Mouse (Mus musculus): Measurements from ENCODE around the gene Fam193b. TPM values are rescaled to one million over a fixed set of nuclear protein-coding genes. Genes with fewer than 3 reads are reported as not detected.
"Not testable (repeated sequence)": the region's sequence is repeated elsewhere in the genome, so short reads cannot be mapped to it uniquely, and the experiment has no call there.

Fam193b gene
- polyA plus RNA-seq (2012; rRNA removed), result 86.0 and 97.9 TPM in 2 replicates

DNA sequence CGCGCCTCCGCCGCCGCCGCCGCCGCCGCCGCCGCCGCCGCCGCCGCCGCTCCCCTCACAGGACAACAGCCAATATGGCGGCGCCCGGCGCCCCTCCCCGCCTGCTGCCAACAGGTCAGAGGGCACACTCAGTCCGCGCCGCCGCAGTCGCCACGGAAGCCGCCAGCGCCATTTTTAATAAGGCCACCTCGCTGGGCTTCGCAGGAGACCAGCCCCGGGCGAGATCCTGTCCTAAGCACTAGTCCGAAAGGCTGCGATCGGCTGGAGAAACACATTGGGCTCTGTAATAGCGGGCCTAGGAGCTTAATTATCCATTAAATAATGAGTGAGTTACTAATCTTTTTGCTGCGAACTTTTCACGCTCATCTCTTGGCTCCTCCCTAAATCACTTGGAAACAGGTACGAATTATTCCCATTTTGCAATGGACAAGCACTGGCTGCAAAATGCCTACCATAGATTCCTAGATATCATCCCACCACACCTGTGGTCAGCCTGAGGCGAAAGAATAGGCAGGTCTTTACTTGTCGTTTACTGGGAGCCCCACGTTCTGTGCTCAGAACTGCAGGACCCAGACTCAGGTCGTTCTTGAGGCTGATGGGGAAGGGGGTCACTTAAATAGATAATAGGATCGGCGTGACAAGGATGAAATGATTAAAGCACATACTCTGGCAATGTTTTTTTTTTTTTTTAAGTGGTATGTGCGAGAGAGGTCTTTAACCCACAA is at the start of gene Fam193b:
Fam193b (minus strand) TSS at position 94 of the 725 bp plus-strand sequence.
- DNase-seq (ENCODE audit: low spot score), result peak; percentile 92

DNA sequence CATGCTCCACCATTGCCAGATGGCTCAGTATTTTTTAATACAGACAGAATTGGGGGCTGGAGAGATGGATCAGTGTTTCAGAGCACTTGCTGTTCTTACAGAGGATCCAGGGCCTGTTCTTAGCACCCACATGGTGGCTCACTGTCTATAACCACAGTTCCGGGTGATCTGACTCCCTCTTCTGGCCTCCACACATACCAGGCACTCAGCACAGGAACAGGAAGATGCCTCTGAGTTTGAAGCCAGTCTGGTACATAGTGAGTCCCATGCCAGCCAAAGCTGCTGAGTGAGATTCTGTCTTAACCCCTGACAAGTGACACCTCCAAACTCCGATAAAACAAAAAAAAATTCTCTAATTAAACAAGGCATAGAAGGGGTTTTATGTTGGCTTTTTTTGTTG is 49.4 kb upstream of the Fam193b start:
- DNase-seq (ENCODE audit: low spot score), result no peak

DNA sequence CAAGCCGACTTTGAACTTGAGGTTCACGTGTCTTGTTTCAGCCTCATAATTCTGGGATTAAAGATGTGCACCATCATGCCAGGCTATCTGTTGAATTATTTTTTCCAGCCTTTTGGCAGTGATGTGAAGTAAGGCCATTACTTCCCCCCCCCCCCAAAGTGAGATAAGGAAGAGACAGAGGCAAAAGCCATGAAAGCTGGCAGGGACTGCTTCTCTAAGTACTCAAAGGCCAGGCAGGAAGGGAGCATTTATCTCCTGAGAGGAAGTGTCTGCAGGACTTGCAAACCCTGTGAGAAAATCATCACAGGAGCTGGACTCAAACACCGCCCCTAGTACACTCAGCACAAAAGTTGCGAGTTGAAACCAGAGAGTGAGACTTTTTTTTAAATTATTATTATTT is 48.4 kb upstream of the Fam193b start:
- no peak for DNase-seq (ENCODE audit: low spot score)

DNA sequence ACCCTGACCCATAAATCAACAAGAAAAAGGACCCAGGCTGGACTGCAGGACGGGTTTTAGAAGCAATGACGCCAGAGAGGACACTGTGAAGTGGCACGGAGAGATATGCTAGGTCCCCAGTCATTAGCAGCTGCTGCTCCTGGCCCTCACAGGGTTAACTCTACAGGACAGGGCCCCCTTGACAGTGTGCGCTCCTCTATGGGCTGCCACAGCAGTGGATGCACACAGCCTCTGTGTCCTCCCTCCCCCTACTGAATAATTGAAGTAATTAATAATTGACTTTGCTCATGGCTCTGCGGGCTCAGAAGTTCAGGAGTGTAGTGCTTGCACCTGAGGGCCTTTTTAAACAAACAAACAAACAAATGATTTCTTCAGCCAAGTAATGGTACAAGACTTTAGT is 42.6 kb upstream of the Fam193b start:
- no peak for DNase-seq (ENCODE audit: low spot score)

DNA sequence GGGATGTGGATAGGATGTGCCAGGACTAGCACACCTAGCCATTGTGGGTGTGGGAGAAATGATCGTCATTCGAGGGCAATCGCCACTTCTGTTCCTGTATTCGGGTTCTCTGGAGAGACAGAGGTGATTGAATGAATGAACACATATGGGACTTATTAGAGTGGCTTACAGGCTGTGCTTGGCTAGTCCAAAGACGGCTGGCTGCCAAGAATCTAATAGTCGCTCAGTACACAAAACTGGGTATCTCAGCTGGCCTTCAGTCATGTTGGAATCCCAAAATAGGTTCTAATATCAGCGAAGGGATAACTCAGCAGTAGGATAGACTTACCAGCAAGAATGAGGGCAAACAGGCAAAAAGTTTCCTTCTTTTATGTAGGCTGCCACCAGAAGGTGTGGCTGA is 41.1 kb upstream of the Fam193b start:
- DNase-seq (ENCODE audit: low spot score), result no peak

DNA sequence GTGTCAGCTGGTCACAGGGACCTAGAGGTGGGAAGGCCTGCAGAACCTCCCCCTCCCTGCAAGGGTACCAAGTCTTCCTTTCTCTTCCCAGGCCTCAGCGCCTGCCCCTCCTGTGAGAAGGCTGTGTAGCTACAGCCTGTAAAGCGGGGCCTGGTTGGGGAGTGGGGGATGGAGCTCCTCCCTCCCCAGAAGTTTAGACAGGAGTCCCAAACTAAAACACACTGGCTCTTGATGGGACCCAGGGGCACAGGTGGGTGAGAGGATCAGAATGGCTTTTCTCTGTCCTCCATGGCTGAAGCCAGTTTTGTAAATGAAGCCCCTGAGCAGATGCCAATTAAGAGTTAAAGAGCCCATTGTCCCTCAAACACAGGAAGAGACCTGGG is 36.7 kb upstream of the Fam193b start:
- DNase-seq (ENCODE audit: low spot score), result no peak

DNA sequence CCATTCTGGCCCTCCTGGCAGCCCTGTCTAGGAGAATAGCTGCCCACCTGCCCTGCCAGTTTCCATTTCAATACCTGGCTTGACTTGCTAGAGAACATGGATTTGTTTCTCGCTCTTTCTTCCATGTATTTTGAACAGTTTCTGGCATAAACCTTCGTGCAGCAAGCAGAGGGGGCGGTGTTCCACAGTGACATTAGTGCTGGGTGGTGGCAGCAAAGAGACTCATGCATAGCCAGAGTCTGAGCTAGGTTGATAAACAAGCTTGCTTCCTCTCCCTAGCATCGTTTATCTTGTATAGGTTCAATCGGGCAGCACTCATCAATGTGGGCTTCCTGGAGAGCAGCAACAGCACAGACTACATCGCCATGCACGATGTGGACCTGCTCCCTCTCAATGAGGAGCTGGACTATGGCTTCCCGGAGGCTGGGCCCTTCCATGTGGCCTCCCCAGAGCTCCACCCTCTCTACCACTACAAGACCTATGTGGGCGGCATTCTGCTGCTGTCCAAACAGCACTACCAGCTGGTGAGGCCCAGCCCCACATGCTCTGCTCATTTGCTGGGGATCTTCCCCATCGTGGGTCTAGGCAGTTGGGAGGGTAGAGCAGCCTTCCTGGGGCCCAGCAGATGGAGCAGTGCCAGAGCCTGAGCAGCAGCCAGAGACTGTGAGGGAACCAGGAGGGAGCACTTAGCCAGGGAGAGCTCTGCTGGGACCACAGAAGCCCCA is 36.1 kb upstream of the Fam193b start:
- DNase-seq (ENCODE audit: low spot score), result no peak

DNA sequence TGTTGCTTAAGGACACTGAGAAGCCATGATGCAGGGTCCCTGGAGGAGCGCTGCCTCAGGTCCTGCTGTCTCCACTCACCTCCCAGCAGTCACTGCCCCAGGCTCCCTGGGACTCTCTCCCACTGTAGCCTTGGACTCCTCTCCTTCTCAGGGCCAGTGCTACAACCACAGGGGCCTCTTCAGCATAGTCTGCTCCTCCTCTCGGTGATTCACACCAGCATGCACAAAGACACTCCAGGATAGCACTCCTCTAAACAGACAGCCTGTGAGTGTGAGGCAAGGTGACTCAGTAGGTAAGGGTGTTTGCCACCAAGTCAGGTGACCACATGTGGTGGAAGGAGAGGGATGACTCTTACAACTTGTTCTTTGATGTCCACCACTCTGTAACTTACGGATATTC is 33.7 kb upstream of the Fam193b start:
- no peak for DNase-seq (ENCODE audit: low spot score)

DNA sequence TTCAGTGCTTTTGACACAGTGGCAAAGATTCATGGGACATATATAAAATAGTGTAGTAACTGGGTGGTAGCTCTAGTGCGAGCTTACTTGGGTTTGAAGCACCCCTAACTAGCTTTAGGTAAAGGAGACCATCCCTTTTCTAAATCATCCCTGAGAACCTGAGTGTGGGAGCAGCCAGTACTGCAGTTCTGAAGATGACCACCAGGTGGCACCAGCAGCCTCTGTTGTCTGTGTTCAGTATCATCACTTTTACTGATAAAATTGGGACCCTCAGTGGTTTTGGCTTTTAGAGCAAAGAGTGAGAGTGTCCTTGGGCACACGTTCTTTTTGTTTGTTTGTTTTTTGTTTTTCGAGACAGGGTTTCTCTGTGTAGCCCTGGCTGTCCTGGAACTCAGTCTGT is 30.7 kb upstream of the Fam193b start:
- peak; percentile 60 for DNase-seq (ENCODE audit: low spot score)

DNA sequence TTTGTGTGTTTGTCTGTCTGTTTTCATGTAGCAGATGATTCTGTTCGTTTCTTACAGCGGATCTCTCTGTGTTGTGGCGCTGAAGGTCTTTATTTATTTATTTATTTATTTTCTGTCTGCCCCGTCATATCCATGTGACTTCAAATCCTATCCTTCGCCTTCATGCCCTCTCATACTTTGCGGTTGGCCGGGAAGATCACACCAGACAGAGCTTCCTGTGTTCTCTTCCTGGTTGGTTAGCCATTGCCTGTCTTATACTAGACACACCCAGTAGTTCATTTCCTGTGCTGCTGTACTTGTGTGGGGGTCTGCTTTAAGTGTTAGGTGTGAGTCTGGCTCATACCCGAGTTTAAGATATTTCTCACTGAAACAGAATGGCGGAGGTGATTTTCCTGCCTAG is 29.7 kb upstream of the Fam193b start:
- DNase-seq (ENCODE audit: low spot score), result no peak

DNA sequence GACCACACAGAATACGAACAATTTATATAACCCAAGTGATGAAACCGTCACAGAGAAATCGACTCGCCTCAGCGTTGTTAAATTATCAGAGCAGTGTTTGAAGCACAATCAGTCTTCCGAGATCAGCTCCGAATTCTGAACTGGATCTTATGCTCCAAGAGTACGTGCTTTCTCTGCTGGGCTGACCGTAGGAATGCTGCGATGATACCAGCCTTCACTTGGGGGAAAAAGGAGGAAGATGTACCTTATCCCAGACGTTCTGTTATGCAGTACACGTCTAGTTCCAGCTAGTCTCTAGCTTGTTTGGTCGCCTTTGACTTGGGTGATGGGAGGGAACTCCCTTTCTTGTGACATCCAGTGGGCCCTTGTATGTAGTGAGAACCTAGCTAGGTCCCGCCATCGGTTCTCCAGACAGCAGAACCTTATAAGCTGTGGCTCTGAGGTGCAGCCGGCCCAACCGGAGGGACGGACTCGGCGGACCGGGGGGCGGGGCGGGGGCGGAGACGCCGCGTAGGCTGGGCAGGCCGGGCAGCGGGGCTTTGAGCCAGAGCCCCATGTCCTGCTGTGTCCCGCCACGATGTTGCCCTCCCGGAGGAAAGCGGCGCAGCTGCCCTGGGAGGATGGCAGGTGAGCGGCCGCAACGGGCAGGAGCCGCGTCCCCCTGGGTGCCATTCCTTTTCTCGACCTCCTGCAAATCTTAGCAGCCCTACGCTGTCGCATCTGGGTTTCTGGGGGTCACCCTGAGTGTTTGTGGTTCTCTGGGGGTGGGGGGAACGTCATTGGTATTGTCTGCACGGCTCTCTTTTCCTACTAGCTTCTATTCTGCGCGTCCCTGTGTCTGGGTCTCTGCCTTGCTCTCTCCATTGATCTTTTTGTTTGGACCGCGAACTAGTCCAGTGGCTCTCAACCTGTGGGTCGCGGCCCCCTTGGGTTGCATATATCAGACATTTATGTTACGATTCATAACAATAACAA is 28.9 kb upstream of the Fam193b start, which contains the start of gene B4galt7:
B4galt7 (plus strand) TSS at position 331 of the 975 bp plus-strand sequence.
- peak; percentile 74 for DNase-seq (ENCODE audit: low spot score)

DNA sequence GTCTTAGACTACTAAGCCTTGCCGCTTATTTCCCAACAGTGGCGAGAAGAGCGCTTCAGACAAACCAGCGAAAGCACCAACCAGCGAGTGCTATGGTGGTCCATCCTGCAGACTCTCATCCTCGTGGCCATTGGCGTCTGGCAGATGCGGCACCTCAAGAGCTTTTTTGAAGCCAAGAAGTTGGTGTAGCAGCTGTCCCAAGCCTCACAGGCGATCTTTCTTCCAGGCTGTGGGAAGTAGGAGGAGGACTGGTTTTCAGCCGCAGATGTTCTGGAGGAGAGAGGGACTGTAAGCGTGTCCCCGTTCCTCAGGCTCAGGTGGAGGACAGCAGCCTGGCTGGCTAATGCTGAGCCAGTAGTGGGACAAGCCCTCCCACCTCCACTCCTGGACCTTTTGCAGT is 25.9 kb upstream of the Fam193b start:
- no peak for DNase-seq (ENCODE audit: low spot score)

DNA sequence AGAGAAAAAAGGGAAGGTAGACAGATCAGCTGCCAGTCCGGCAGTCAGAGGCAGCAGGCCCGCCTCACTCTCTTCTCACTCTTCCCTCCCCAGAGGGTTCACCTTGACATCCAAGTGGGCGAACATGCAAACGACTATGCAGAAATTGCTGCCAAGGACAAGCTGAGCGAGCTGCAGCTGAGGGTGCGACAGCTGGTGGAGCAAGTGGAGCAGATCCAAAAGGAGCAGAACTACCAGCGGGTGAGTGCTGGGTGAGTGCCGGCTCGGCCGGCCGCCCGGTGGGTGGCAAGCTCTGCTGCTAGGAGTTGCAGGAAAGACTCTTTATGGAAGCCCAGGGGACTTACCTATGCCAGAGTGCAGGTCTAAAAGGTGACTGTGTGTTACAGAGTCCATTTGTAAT is 24.5 kb upstream of the Fam193b start:
- DNase-seq (ENCODE audit: low spot score), result no peak

DNA sequence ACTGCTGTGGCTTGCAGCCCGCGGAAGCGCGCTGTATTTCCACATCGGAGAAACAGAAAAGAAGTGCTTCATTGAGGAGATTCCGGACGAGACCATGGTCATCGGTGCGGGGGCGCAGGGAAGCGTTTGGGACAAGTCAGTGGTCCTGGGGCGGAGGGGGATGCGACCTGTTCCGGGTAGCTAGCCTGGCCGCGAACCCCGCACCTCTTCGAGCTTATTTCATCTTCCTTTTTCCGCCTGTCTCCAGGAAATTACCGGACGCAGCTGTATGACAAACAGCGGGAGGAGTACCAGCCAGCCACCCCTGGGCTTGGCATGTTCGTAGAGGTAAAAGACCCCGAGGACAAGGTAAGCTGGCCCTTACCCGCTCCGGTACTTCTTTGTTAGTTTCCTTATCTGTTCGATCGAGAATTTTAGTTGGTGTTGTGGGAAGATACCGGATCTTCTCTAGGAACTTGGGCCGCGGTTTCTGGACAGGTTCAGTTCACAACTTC is 22.4 kb upstream of the Fam193b start:
- no peak for DNase-seq (ENCODE audit: low spot score)

DNA sequence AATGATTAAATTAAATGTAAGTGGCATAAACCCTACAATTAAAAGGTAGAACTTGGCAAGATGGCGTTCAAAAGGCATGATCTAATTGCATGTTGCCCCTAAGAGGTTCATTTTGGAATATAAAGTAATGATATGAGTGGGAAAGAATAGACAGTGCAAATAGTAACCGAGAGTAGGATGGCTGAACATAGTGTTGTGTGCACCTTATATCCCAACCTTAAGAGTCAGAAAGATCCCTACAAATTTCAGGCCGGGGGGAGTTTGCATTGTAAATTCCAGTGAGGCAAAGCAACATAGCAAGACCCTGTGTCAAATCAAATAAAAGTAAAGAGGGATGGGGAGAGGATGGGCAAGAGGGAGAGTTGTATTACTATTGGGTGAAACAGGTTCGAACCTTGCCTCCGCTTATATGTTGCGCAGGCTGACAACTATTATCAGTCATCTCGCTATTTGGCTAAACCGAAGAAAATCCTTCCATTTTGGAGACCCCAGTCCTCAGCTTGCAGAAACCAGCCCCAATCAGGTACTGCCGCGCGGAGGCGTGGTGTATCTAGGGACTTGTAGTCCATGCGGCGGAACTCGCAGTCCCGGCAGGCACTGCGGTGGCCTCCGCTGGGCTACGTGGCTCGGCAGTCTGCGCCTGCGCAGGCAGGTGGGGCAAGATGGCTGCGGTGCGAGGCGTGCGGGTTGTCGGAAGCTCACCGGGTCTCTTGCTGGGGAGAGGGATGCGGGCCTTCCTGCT is 21.8 kb upstream of the Fam193b start:
- peak; percentile 93 for DNase-seq (ENCODE audit: low spot score)

DNA sequence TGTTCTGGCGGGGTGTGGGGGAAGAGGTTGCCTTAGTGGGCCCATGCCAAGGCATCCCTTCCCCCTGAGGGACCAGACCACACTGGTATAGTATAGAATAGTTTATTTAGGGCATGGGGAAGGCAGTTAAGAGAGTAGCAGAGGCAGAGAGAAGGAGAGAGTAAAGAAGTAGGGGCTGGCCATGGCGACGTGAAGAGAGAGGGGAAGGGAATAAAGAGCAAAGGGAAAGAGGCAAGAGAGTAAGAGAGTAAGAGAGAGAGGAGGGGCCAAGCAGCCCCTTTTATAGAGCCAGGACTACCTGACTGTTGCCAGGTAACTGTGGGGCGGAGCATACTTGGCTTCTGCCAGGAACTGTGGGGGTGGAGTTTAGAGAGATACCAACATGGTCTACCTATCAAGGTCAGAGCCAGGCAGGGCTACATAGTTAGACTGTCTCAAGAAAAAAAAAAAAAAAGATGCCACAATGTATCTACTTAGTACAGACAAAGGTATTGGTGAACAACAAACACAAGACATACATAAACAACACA is 21.1 kb upstream of the Fam193b start:
- no peak for DNase-seq (ENCODE audit: low spot score)

DNA sequence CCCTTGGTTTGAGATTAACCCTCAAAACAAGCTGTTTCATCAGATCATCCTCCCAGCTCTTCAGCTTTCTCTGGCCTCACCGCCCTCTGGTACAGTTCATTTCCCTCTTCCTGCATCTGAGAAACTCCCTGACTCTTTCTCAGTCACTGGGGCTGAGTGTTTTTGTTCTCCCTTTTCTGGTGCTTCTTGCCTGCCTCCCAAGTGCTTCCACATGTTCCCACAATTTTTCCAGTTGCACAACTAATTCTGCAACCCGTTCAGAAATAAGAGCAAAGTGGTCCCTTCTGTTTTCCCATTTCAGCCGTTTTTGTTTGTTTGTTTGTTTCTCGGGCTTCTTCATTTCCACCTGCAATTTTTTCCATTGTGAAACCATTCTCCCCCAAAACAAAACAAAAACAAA is 7.2 kb upstream of the Fam193b start:
- no peak for DNase-seq (ENCODE audit: low spot score)

DNA sequence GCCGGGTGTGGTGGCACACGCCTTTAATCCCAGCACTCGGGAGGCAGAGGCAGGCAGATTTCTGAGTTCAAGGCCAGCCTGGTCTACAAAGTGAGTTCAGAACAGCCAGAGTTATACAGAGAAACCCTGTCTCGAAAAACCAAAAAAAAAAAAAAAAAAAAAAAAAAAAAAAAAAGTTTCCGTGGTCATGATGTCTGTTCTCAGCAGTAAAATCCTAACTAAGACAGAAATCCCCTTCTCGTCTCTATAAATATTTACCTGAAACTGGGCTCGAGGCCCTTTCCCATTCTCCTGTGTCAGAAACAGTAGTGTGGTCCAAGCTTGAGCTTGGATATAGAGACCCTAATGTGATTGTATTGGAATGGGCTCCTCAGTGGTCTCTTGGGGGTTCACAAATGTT is 6.0 kb upstream of the Fam193b start:
- DNase-seq (ENCODE audit: low spot score), result not testable (repeated sequence)

DNA sequence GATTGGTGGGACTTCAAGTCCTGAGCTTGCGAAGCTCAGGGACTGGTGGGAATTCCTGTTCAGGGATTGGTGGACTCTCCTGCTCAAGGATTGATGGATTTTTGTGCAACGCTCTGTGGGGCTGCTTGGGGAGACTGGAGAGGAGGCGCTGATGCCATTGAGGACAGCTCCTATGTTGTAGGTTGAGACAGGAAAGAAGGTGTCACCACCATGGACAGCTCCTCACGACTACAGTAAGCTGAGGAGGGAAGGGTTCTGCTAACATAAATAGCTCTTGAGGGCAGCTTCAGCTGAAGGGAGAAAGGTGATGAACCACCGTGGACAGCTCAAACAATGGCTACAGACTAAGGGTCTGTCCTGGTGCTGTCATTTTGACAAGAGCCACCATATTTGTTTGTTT is 5.0 kb upstream of the Fam193b start:
- DNase-seq (ENCODE audit: low spot score), result no peak

DNA sequence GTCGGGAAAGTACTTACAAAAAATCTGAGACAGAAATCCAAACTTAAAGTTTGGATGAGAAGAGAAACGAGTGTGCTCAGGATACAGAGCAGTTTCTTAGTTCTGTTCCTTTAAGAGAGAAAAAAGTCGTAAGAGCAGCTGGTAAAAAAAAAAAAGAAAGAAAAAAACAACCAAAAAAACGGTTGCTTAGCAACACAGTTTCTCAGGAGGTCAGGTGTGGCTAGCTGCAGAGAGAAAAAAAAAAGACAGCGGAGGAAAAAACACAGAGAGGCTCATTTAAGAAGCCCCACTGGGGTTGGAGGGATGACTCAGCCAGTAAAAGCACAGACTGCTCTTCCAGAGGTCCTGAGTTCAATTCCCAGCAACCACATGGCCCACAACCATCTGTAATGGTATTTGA is 3.4 kb upstream of the Fam193b start:
- no peak for DNase-seq (ENCODE audit: low spot score)

DNA sequence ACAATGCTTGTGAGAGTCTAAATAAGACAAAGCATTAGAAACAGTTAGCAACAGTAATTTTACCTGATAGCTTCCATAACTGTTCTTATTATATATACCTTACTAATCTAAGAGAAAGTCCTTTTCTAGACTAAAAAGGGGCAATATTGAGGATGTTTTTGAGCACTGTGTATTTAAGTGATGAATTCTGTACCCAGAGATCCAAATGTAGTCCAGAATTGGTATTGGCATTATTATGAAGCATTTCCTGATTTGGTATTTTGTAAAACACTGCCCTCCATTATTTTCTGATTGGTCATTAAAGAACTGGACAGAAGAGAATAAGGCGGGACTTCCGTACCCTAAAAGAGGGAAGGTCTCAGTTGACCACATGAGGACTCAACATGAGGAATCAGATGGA is 2.5 kb upstream of the Fam193b start, which contains the start of gene Tmed9:
Tmed9 (plus strand) TSS at position 301 of the 400 bp plus-strand sequence.
- DNase-seq (ENCODE audit: low spot score), result no peak
